Mouse (Mus musculus) granulocyte monocyte progenitor cell, adult 5-6 weeks (primary cell): ENCODE results near the gene Wscd2. TPM values are rescaled to one million over a fixed set of nuclear protein-coding genes. Genes with fewer than 3 reads are reported as not detected.
A peak's percentile ranks its signal among the peaks of the same experiment; 100 is the strongest.
"Not testable (repeated sequence)": the region's sequence is repeated elsewhere in the genome, so short reads cannot be mapped to it uniquely, and the experiment has no call there.

ENCODE experiments used
- ATAC-seq: replicated peaks from 2 replicates; pipeline ENCODE4 v1.8.0; 2016; ENCODE audit warnings: mild to moderate bottlenecking, moderate TSS enrichment, inconsistent platforms; ENCODE audit not compliant: poor library complexity, severe bottlenecking
- total RNA-seq, 2 experiments: library from RNA; stranded (forward) in 1 of 2; stranded (reverse) in 1 of 2; fragments of 200-712, 200-1000 nt in 1 of 2; fragments of >200 nt in 1 of 2; fragmentation: Nextera tagmentation in 1 of 2; gene quantifications; 2 replicates each; pipeline ENCODE4 v1.2.3; 2014 to 2017

Gene Wscd2
- total RNA-seq, 2 experiments from 2014 or later: not detected

DNA sequence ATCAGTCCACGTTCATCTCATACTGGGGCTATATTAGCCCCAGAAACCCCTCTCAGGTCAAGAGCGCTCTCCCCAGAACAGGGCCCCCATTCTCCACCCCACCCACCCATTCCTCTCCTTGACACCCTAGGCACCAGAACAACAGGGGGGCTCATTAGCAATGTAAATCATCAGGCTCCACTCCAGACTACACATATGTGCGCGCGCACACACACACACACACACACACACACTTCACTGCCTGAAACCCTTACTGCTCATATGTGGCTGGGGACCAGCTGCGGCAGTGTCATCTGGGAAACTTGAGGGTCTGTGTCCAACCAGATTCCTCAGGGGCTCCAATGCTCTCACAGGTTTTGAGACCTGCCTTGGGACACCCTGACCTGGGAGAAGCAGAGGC is 88.3 kb downstream of the Wscd2 start:
- ATAC-seq: no peak

DNA sequence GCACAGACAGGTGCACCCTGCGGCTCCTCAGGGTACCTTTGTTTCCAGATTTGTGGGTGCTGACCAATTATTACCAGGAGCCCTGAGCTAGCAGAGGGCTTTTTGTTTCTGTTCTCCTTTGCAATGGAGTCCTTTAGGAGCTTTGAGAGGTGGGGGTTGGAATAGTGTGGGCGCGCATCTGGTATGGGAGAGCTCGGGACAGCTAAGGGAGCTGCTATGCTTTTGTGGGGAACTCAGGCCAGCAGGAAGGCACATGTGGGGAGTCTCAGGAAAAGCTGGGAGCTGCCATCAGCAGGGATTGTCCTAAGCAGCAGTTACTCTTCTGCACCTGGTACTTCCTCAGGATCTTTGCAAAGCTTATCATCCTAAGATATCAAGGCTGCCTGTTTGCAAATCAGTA is 89.0 kb downstream of the Wscd2 start:
- no peak for ATAC-seq

GRCm38 (mm10) chr5:113580248-113580647 is 90.1 kb downstream of the Wscd2 start:
- peak; percentile 50; the same call in 1 of the 2 replicates for ATAC-seq

GRCm38 (mm10) chr5:113580801-113581200 is 90.7 kb downstream of the Wscd2 start:
- ATAC-seq: no peak

DNA sequence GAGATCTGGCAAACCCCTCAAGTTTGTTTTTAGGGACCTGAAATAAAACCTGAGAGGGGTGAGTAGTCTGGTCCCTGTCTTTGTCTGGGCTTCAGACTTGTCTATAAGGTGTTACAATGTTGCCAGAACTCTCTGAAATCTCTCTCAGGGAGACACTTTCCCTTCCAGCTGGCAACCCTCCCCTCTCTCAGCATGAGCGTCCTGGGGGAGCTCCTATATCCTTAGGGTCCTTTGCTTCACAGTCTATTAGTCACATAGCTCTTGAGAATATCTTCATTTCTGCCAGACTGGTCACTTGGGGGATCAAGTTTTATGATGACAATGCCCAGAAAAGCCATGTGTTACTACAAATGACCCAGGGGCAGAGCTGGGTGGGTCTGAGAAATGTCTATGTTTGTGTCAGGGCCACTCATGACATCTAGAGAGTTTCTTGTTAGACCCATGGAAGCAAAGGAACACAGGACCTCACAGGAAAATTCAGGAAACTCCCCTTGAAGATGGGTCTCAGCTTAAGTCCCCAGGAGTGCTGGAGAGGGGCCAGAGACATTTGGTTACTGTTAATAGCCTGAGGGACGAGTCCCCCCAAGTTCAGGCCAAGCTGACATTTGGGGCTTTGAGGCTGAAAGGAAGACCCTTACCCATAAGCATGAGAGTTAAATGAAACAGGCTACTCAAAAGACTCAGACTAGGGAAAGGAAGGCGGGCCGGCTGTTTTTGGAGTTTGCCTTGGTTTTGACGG is 93.5 kb downstream of the Wscd2 start:
- no peak for ATAC-seq

- ATAC-seq: no peak
These were observed 94.3 kb downstream of the Wscd2 start for GRCm38 (mm10) chr5:113584439-113584838.

GRCm38 (mm10) chr5:113585619-113586457 is 95.7 kb downstream of the Wscd2 start:
- not testable (repeated sequence) for ATAC-seq

DNA sequence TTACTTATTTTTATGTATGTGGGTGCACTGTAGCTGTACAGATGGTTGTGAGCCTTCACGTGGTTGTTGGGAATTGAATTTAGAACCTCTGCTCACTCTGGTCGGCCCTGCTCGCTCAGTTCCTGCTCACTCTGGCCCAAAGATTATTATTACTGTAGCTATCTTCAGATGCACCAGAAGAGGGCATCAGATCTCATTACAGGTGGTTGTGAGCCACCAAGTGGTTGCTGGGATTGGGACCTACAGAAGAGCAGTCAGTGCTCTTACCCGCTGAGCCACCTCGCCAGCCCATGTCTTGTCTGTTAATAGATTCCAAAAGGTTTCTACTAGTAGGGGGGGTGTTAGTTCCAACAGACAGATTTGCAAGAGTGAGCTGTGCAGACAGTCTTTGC is 96.3 kb downstream of the Wscd2 start:
- not testable (repeated sequence) for ATAC-seq

DNA sequence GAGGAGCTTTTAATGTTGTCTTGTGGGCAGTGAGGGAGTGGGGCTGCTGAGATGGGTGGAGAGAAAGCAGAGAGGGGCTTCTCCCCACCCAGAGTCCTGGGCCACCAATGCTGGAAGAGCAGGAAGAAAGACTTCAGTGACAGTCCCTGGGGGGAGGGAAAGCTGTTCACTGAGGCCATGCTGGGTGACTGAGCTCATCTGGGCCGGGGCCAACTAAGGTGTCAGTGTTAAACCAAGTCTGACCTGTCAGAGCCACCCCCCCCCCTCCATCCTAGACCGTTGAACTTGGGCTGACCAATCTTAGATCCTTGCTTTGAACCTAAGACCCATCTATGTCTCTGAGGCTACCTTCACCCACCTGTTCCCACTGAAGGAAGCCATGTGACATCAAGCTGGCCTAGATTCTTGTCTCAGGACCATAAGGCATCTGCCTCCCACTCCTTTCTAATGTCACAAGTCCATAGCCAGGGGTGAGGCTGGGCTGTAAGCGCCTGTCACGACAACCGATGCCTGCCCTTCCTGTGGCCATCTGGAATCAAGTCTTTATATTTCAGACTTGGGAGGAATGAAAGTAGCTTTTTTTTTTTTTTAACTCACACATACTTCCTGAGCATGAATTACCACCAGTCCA is 100.0 kb downstream of the Wscd2 start:
- no peak for ATAC-seq

DNA sequence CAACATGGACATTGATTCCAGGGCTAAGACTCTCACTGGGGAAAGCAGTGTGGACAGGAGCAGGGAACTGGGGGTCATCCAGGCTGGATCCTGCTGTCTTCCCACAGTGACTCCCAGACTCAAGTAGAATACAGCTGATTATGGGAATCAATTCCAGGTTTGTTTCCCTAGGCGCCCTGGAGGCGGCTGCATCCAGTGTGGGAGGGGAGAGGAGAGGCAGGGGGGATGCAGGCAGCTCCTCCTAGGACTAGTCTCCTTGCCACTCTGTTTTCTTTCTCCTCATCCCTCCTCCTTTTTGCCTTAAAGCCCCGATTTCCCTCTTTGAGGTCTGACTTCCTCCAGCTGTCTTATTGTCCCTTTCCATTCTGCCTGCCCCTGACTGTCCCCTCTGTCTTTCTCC is 101.0 kb downstream of the Wscd2 start:
- no peak for ATAC-seq

DNA sequence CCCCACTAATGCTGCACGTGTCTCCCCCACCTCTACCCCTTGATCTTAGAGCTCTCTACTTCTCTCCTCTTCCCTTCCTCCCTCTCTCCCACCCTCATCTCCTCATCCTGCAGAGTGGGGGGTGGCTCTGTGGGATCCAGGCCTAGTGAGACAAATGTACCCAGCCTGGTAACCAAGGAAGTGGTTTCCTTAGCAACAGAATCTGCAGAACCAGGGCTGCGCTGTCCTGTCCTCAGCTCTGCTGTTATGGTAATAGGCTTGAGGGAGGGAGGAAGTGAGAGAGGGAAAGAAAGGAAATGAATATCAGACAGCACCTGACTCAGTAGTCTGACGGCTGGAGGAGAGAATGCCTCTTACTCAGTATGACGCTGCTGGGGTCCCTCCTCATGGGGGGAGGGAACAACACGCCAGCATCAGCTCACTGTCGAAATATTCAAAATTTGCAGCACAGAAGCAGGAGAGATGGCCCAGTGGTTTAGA is 101.7 kb downstream of the Wscd2 start:
- peak; percentile 87 for ATAC-seq

GRCm38 (mm10) chr5:113593911-113594705 is 104.0 kb downstream of the Wscd2 start:
- ATAC-seq: peak; percentile 49

DNA sequence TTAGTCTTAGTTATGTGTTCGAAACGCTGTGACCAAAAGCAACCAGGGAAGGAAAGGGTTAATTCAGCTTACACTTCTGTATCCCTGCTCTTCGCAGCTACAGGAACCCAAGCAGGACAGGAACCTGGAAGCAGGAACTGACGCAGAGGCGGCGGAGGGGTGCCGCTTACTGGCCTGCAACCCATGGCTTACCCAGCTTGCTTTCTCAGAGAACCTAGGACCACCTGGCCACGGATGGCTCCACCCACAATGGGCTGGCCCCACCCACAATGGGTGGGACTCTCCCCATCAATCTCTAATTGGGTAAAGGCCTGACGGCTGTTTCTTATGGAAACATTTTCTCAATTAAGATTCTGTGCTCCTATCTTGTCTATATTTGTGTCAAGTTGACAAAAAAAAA is 106.1 kb downstream of the Wscd2 start:
- ATAC-seq: no peak

GRCm38 (mm10) chr5:113596780-113597353 is 106.7 kb downstream of the Wscd2 start:
- no peak for ATAC-seq

DNA sequence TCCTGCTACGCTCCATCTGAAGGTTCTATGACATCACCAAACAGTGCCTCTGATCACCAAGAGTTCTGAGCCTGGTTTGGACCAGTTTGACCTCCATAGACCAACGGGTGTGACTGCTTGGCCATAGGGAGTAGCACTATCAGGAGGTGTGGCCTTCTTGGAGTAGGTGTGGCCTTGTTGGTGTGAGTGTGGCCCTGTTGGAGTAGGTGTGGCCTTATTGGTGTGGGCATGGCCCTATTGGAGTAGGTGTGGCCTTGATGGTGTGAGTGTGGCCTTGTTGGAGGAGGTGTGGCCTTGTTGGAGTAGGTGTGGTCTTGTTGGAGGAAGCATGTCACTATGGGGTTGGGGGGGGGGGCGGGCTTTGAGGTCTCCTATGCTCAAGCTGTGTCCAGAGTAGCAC is 110.0 kb downstream of the Wscd2 start:
- ATAC-seq: no peak

- no peak for ATAC-seq
These were observed 110.7 kb downstream of the Wscd2 start for GRCm38 (mm10) chr5:113600803-113601202.

GRCm38 (mm10) chr5:113603471-113603870 is 113.3 kb downstream of the Wscd2 start:
- ATAC-seq: no peak

GRCm38 (mm10) chr5:113604758-113605157 is 114.6 kb downstream of the Wscd2 start:
- no peak for ATAC-seq

DNA sequence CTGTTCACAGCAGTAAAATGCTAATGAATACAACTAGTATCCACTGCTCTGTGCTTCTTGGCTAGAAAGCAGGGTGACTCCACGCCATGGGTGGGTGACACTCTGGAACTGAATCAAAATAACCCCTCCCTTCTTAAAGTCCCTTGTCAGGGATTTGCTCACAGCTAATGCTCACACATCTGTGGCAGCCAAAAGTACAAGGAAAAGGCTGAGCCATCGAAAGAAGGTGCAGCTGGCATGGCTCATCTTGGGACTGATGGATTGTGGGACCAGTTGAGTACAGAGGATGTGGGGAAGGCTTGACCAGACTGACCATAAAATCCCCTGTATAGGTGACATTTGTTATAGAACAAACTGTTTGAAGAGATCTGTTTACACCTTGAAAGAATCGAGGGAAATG is 116.0 kb downstream of the Wscd2 start:
- no peak for ATAC-seq
